Mouse (Mus musculus) heart, adult 2 months (tissue): ENCODE measurements around the gene Gch1. TPM values are rescaled to one million over a fixed set of nuclear protein-coding genes. Genes with fewer than 3 reads are reported as not detected.
A peak's percentile ranks its signal among the peaks of the same experiment; 100 is the strongest.

Experiments
- DNase-seq, 2 experiments: peaks; one replicate each; pipeline ENCODE4 v3.0.0; 2021
- H3K27ac ChIP-seq: fragments of 200-600 bp; 2 replicates; pipeline ENCODE4 v1.8.1; 2022
- H3K27me3 ChIP-seq: fragments of 200-500 bp; 2 replicates; pipeline ENCODE4 v1.6.1; 2012; ENCODE audit warnings: mild to moderate bottlenecking, low read length, inconsistent platforms, mixed read lengths; ENCODE audit not compliant: control insufficient read depth, insufficient read depth
- H3K36me3 ChIP-seq: fragments of 200-500 bp; 2 replicates; pipeline ENCODE4 v1.6.1; 2012; ENCODE audit warnings: low read length, inconsistent platforms; ENCODE audit not compliant: control insufficient read depth, insufficient read depth
- H3K4me1 ChIP-seq: fragments of 200-500 bp; 2 replicates; pipeline ENCODE4 v1.6.1; 2011; ENCODE audit warnings: low read length; ENCODE audit not compliant: control insufficient read depth, insufficient read depth
- H3K4me3 ChIP-seq: fragments of 200-600 bp; 2 replicates; pipeline ENCODE4 v1.8.1; 2022
- H3K79me2 ChIP-seq: fragments of 200-500 bp; replicated peaks from 2 replicates; pipeline ENCODE4 v1.6.1; 2012; ENCODE audit warnings: mild to moderate bottlenecking, inconsistent platforms, low read length, moderate library complexity, mixed read lengths; ENCODE audit not compliant: control insufficient read depth, insufficient read depth
- H3K9ac ChIP-seq: fragments of 200-500 bp; 2 replicates; pipeline ENCODE4 v1.6.1; 2012; ENCODE audit warnings: low read depth, mild to moderate bottlenecking, control low read depth, inconsistent platforms, low read length, mixed read lengths
- CTCF ChIP-seq: fragments of 200-600 bp; IDR thresholded peaks from 2 replicates; pipeline ENCODE4 v1.8.1; 2022; ENCODE audit warnings: antibody characterized with exemption, mild to moderate bottlenecking, moderate library complexity
- EP300 ChIP-seq: fragments of 200-500 bp; IDR thresholded peaks from 2 replicates; pipeline ENCODE4 v1.6.1; 2011; ENCODE audit warnings: low read depth, low read length, control low read depth; ENCODE audit not compliant: insufficient read depth
- POLR2A ChIP-seq: fragments of 200-500 bp; IDR thresholded peaks from 2 replicates; pipeline ENCODE4 v1.6.1; 2011; ENCODE audit warnings: mild to moderate bottlenecking, low read depth, low read length, control low read depth; ENCODE audit not compliant: insufficient read depth
- WGBS: fragments of 180-500 bp; shearing (Covaris S2); methylation state at CpG from one replicate; pipeline ENCODE4 v1.1.7; 2018; 5-methylcytosine and 5-hydroxymethylcytosine counted together
- intact Hi-C: fragments of 180-260 bp; cut with DNase I; formaldehyde crosslinking; loops from one replicate; pipeline ENCODE4 v1.15.1; 2025
- polyA plus RNA-seq: library from polyadenylated mRNA; depleted of rRNA; stranded (reverse); fragments of >200 nt; gene quantifications from 2 replicates; pipeline ENCODE4 v1.2.3, GENCODE M21; 2012
- total RNA-seq, 2 experiments: library from RNA; stranded (reverse); gene quantifications; 2 replicates each; pipeline ENCODE4 v1.2.3; 2021

Gch1 gene
- total and polyA plus RNA-seq, 3 experiments = 4.7 to 7.0 (median 6.3) TPM

- H3K4me3 ChIP-seq = peak overlapping the region; percentile 22
- H3K36me3 ChIP-seq = no peaks in the 10 kb centered on the region; the same call in none of the 2 replicates
- H3K4me1 ChIP-seq = peaks cover 11% of the 10 kb centered on the region
- TF ChIP-seq EP300 (peak; percentile 95), POLR2A (peak; percentile 27; the same call in 1 of the 2 replicates), CTCF (no peak)
- peak; percentile 74 to 85 for DNase-seq
- peak overlapping the region; percentile 49 for H3K9ac ChIP-seq
- intact Hi-C loops = loop anchor here (1.0 kb wide), 1 partner anchor 9 kb away; no protein-coding TSS in a partner anchor
- H3K79me2 ChIP-seq = no peaks in the 10 kb centered on the region; the same call in 1 of the 2 replicates
- H3K27me3 ChIP-seq = no peaks in the 10 kb centered on the region
- H3K27ac ChIP-seq = peak overlapping the region; percentile 45
- 9% methylated on average over 13 of the region's 13 CpGs for WGBS
Measured at GRCm38 (mm10) chr14:47177846-47178414, 11.3 kb downstream of the Gch1 start.

GRCm38 (mm10) chr14:47176226-47176625 is 13.0 kb downstream of the Gch1 start:
- H3K4me3 ChIP-seq = no peak overlapping the region
- no peak overlapping the region for H3K27ac ChIP-seq
- H3K4me1 ChIP-seq = peaks cover 9% of the 10 kb centered on the region
- DNase-seq = no peak
- intact Hi-C loops = no loop called here
- H3K27me3 ChIP-seq = no peaks in the 10 kb centered on the region
- H3K9ac ChIP-seq = no peak overlapping the region
- peaks cover 2% of the 10 kb centered on the region for H3K36me3 ChIP-seq
- H3K79me2 ChIP-seq = no peaks in the 10 kb centered on the region; the same call in 1 of the 2 replicates
- WGBS = over 99% methylated on average over 5 of the region's 5 CpGs
- TF ChIP-seq EP300 = no peak
- no peak for TF ChIP-seq POLR2A
- no peak for TF ChIP-seq CTCF

GRCm38 (mm10) chr14:47175136-47175535 is 14.1 kb downstream of the Gch1 start:
- H3K4me3 ChIP-seq = no peak overlapping the region
- peaks cover 11% of the 10 kb centered on the region for H3K4me1 ChIP-seq
- DNase-seq = no peak
- no peaks in the 10 kb centered on the region for H3K27me3 ChIP-seq
- H3K36me3 ChIP-seq = peaks cover 9% of the 10 kb centered on the region
- intact Hi-C loops = no loop called here
- 78% methylated on average over 5 of the region's 5 CpGs for whole genome bisulfite sequencing
- H3K9ac ChIP-seq = no peak overlapping the region
- H3K79me2 ChIP-seq = no peaks in the 10 kb centered on the region; the same call in 1 of the 2 replicates
- no peak for TF ChIP-seq CTCF
- TF ChIP-seq POLR2A = no peak
- no peak for TF ChIP-seq EP300
- no peak overlapping the region for H3K27ac ChIP-seq

- H3K27me3 ChIP-seq = no peaks in the 10 kb centered on the region
- WGBS = 55% methylated on average over 5 of the region's 5 CpGs
- H3K27ac ChIP-seq = no peak overlapping the region
Measured at GRCm38 (mm10) chr14:47172073-47172472, 17.1 kb downstream of the Gch1 start.

GRCm38 (mm10) chr14:47170499-47171109 is 18.6 kb downstream of the Gch1 start:
- Histone ChIP-seq H3K79me2 (no peaks in the 10 kb centered on the region), H3K4me1 (peaks cover 9% of the 10 kb centered on the region), H3K9ac (no peak overlapping the region), H3K27ac (no peak overlapping the region), H3K27me3 (no peaks in the 10 kb centered on the region), H3K36me3 (peaks cover 9% of the 10 kb centered on the region), H3K4me3 (no peak overlapping the region)
- intact Hi-C loops = no loop called here
- TF ChIP-seq POLR2A (no peak), EP300 (no peak), CTCF (no peak)
- no peak for DNase-seq
- WGBS = 40% methylated on average over 3 of the region's 3 CpGs

More at GRCm38 (mm10) chr14:47172073-47172472, 17.1 kb downstream of the Gch1 start:
- intact Hi-C loops = no loop called here
- Histone ChIP-seq H3K4me3 (no peak overlapping the region), H3K9ac (no peak overlapping the region), H3K36me3 (peaks cover 9% of the 10 kb centered on the region), H3K4me1 (peaks cover 9% of the 10 kb centered on the region), H3K79me2 (no peaks in the 10 kb centered on the region; the same call in 1 of the 2 replicates)
- no peak for DNase-seq
- TF ChIP-seq POLR2A (no peak), EP300 (no peak), CTCF (no peak)
